Mouse (Mus musculus) cerebellum, adult 2 months (tissue): ENCODE data around the gene Glod4.

Experiments
- CTCF ChIP-seq: fragments of 200-500 bp; IDR thresholded peaks from 2 replicates; pipeline ENCODE4 v1.5.1; 2011; ENCODE audit warnings: low read depth, mild to moderate bottlenecking, control low read depth, low read length, moderate library complexity, borderline replicate concordance; ENCODE audit not compliant: insufficient read depth
- POLR2A ChIP-seq: fragments of 200-500 bp; IDR thresholded peaks from 2 replicates; pipeline ENCODE4 v1.6.1; 2011; ENCODE audit warnings: low read length, control low read depth, borderline replicate concordance; ENCODE audit not compliant: insufficient read depth

GRCm38 (mm10) chr11:76292831-76293230, 49.3 kb upstream of the Glod4 start:
- no peak for TF ChIP-seq CTCF
- TF ChIP-seq POLR2A = no peak
